Mouse (Mus musculus) small intestine, adult 2 months (tissue): Measurements from ENCODE around the gene Rcor1. TPM values are rescaled to one million over a fixed set of nuclear protein-coding genes. Genes with fewer than 3 reads are reported as not detected.

Source experiments
- H3K27ac ChIP-seq: fragments of 200-500 bp; 2 replicates; pipeline ENCODE4 v1.5.1; 2012; ENCODE audit warnings: low read depth, low read length, control low read depth, inconsistent platforms; ENCODE audit not compliant: insufficient read depth
- H3K27me3 ChIP-seq: fragments of 200-500 bp; 2 replicates; pipeline ENCODE4 v1.6.1; 2012; ENCODE audit warnings: mild to moderate bottlenecking, moderate library complexity, low read length, inconsistent platforms; ENCODE audit not compliant: control insufficient read depth, insufficient read depth
- H3K36me3 ChIP-seq: fragments of 200-500 bp; 2 replicates; pipeline ENCODE4 v1.6.1; 2012; ENCODE audit warnings: mild to moderate bottlenecking, low read length, control low read depth, inconsistent platforms; ENCODE audit not compliant: control insufficient read depth, insufficient read depth
- H3K4me1 ChIP-seq: fragments of 200-500 bp; 2 replicates; pipeline ENCODE4 v1.6.1; 2012; ENCODE audit warnings: low read length, inconsistent platforms, mixed read lengths; ENCODE audit not compliant: control insufficient read depth, insufficient read depth, insufficient read length
- H3K4me3 ChIP-seq: fragments of 200-500 bp; 2 replicates; pipeline ENCODE4 v1.5.1; 2012; ENCODE audit warnings: low read depth, mild to moderate bottlenecking, control low read depth, inconsistent platforms, low read length, moderate library complexity
- CTCF ChIP-seq: fragments of 200-500 bp; IDR thresholded peaks from 2 replicates; pipeline ENCODE4 v1.5.1; 2012; ENCODE audit warnings: low read depth, mild to moderate bottlenecking, control low read depth, inconsistent platforms, low read length, moderate library complexity, mixed read lengths; ENCODE audit not compliant: insufficient replicate concordance, insufficient read length; ENCODE audit errors: extremely low read depth
- POLR2A ChIP-seq: fragments of 200-500 bp; IDR thresholded peaks from 2 replicates; pipeline ENCODE4 v1.6.1; 2012; ENCODE audit warnings: low read depth, mild to moderate bottlenecking, control low read depth, inconsistent platforms, low read length, moderate library complexity
- WGBS: fragments of 180-500 bp; shearing (Covaris S2); methylation state at CpG from one replicate; pipeline ENCODE4 v1.1.7; 2018; 5-methylcytosine and 5-hydroxymethylcytosine counted together
- polyA plus RNA-seq: library from polyadenylated mRNA; depleted of rRNA; stranded (reverse); fragments of >200 nt; gene quantifications from 2 replicates; pipeline ENCODE4 v1.2.3, GENCODE M21; 2012; rRNA removed

Rcor1 gene
- polyA plus RNA-seq, 1 experiment: 6.5 TPM

DNA sequence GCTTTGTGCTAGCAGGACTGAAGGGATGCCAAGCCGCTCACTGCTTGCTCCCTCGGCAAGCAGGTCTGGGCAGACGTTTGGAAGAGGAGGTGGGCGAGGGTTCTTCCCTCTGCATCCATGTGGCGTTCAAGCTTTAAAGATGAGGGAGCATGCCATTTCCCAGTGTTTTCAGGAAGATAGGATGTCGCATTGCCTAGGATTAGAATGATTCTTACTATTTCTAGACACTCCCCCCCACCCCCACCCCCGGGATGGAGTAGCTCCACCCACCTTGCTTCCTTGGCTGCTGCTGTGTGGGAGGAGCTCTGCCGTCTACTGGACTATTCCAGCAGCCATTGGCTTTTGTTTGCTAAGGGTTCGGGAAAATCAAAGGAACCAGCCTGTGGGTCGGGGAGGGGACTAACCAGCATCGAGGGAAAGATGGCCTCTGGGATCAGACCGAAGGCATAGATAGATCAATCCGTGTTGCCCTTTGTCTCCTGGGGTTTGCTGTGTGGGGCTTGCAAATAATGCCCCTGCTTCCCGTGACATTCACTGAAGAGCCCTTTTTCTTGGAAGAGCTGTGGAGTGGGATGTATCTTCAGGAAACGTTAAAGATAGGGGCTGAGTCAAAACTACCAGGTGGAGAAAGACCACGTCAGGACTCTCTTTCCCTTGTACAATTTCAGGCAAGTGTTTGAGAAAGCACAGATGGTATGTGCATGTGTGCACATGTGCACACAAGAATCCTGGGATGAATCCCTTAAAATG lies 123.3 kb downstream of the Rcor1 start:
- TF ChIP-seq POLR2A (no peak), CTCF (no peak)
- Histone ChIP-seq H3K4me1 (peaks cover 30% of the 10 kb centered on the region), H3K27ac (peak overlapping the region; percentile 11; the same call in 1 of the 2 replicates), H3K4me3 (peak overlapping the region; percentile 4; the same call in 1 of the 2 replicates), H3K36me3 (no peaks in the 10 kb centered on the region), H3K27me3 (no peaks in the 10 kb centered on the region)
- WGBS: 24% methylated on average over 16 of the region's 16 CpGs

DNA sequence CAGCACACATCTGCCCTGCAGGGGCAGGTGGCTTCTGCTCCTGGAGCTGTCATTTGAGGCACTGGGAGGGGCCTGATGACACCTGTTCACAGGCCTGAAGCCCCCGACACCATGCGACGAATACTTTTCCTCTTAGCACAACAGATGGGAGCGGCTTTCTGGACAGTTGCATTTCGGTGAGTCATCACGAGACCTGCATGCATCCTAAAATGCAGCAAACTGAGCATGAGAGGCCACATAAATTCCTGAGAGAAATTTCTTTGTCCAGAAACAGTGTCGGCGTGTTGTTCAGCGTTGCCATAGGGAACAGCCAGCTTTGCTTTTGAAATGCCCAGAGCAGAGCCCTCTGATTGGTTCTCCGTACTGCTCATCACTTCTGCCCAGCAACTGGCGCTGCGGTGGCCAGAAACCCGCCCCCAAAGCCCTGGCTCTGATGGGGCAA lies 125.2 kb downstream of the Rcor1 start:
- TF ChIP-seq CTCF: no peak
- TF ChIP-seq POLR2A: no peak
- Histone ChIP-seq H3K27ac (peak overlapping the region; percentile 44), H3K36me3 (no peaks in the 10 kb centered on the region), H3K4me3 (peak overlapping the region; percentile 52), H3K27me3 (no peaks in the 10 kb centered on the region), H3K4me1 (peaks cover 32% of the 10 kb centered on the region)
- 2% methylated on average over 13 of the region's 13 CpGs for WGBS

DNA sequence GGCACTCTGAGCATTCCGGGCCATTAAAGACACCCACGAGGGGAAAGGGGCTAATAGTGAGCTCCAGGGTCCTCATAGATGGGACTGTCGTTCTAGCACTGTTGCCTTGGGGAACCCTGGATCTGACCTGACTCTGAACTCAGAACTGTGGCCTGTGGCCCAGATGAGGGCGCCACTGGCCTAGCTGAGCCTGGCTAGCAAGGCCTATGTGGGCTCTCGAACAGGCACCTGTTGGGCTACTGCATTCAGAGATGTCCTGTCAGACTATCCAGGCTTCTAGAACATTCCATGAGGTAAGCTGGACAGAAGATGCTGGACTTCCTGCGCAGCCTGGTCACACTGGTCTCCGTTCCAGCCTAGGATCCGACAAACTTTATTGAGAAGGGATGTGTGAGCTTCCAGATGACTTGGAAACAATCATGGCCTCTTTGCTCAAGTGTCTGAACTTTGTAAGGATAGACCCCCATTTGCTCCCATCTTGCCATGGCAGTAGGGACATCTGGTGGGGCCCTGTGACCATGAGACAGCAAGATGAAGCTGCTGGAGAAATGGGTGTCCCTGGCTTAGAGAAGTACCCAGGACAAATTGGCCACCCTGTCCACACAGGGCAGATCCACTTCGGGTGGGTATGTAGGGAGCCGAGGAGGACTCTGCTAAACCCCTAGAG lies 126.1 kb downstream of the Rcor1 start:
- Histone ChIP-seq H3K27me3 (no peaks in the 10 kb centered on the region), H3K36me3 (no peaks in the 10 kb centered on the region), H3K27ac (peak overlapping the region; percentile 87), H3K4me1 (peaks cover 24% of the 10 kb centered on the region), H3K4me3 (peak overlapping the region; percentile 79)
- WGBS: 59% methylated on average over 10 of the region's 10 CpGs
- TF ChIP-seq POLR2A (no peak; the same call in 1 of the 2 replicates), CTCF (0 out of 2 replicates have a peak, but pooled peaks have one; percentile 21)

Other genes with a start within 250 kb of the Rcor1 start
- 0.17 and 0.81 TPM in 2 replicates for gene Mok, start 198.4 kb upstream of the Rcor1 start, polyA plus RNA-seq
- 2.1 and 3.2 TPM in 2 replicates for gene Zfp839, start 189.1 kb upstream of the Rcor1 start, polyA plus RNA-seq
- 19.4 and 20.4 TPM in 2 replicates for gene Cinp, start 150.2 kb upstream of the Rcor1 start, polyA plus RNA-seq
- 2.2 and 2.5 TPM in 2 replicates for gene Tecpr2, start 150.1 kb upstream of the Rcor1 start, polyA plus RNA-seq
- 174 and 206 TPM in 2 replicates for gene Ankrd9, start 60.3 kb upstream of the Rcor1 start, polyA plus RNA-seq
- 8.8 and 13.5 TPM in 2 replicates for gene Traf3, start 127.0 kb downstream of the Rcor1 start, polyA plus RNA-seq
- not detected in 2 replicates for gene 4930595D18Rik, start 145.1 kb downstream of the Rcor1 start, polyA plus RNA-seq
- gene Amn, start 231.7 kb downstream of the Rcor1 start, polyA plus RNA-seq: 127 and 1,225 TPM in 2 replicates